Mouse (Mus musculus): ENCODE results near the gene Fam24a.

Fam24a gene

DNA sequence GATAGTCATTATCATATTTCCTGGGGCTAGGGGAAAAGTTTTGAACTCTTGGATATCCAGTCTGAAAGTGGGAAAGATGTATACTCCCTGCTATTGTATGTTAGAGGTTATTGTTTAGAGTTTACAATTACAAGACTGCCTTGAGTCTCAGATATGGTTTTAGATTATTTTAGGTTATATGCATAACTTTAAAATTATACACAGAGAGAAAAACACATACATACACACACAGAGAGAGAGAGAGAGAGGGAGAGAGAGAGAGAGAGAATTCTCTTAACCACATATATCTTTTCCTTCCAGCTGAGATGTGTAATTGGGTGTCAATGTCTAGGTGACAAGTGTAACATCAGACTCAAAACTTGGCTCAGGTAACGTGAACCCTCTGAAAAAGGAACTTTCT lies at the start of gene Fam24a:
Gene Fam24a (plus strand): TSS at position 301 of the 400 bp plus-strand sequence.
- no peak for DNase-seq (ENCODE audit: low read depth, low spot score)
- Histone ChIP-seq H3K36me3 (ENCODE audit: control insufficient read depth, insufficient read depth, low read length, poor library complexity, severe bottlenecking) (no peaks in the 10 kb centered on the region), H3K27me3 (ENCODE audit: control insufficient read depth, insufficient read depth, low read length, poor library complexity, severe bottlenecking) (no peaks in the 10 kb centered on the region)

DNA sequence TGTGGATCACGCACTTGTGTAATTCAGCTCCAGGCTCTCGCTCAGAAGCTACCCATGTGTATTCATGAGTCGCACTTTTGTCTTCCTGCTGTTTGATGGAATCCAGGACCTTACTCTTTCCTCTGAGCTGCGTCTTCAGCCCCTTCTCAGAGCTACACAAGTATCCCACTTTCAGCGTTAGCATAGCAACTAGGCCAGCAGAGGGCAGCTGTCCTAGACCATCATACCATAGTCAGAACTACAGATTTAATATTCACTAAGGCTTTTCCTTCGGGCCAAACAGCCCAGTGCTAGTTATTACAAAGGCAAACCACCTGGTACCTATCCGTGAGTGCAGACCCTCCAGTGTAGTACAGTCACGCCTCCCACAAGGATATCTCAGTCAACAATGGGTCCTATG lies 36.5 kb upstream of the Fam24a start:
- DNase-seq (ENCODE audit: low read depth, low spot score): no peak
- Histone ChIP-seq H3K27me3 (ENCODE audit: control insufficient read depth, insufficient read depth, low read length, poor library complexity, severe bottlenecking) (no peaks in the 10 kb centered on the region), H3K36me3 (ENCODE audit: control insufficient read depth, insufficient read depth, low read length, poor library complexity, severe bottlenecking) (no peaks in the 10 kb centered on the region)

DNA sequence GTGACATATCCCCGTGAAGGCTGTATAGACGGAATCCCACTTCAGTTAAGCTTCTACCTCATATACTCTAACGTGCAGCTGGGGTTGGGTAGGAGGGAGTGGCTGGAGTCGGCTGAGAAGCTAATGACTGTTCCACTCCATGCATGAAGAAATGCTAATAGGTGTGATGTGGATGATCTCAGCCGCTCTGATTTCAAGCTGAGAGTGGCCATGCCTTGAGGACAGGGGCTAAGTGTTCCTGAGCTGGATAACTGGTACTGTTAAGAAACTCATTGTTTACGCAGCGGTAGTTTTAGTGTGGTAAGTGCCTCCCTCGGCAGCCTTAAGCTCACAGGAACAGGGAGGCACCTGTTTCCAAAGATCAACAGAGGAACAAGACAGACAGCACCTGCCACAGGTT lies 30.3 kb upstream of the Fam24a start:
- Histone ChIP-seq H3K36me3 (ENCODE audit: control insufficient read depth, insufficient read depth, low read length, poor library complexity, severe bottlenecking) (no peaks in the 10 kb centered on the region), H3K27me3 (ENCODE audit: control insufficient read depth, insufficient read depth, low read length, poor library complexity, severe bottlenecking) (no peaks in the 10 kb centered on the region)
- no peak for DNase-seq (ENCODE audit: low read depth, low spot score)

DNA sequence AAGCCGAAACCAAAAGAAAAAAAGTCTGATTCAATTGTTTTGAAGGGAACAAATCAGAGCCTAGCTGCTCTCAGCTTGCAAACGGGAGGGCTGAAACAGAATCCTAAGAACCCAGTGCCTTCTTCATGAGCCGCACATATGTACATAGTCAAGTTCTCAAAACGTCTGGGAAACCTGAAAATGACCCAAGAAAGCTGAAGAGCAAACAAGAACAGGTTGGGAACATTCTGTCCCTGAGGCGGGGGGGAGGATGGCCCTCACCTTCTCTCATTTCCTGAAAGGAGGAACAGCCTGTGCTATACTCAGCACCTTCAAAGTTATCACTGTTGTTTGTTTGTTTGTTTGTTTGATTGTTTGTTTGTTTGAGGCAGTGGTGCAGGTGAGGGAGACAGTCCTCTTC lies 26.9 kb upstream of the Fam24a start:
- Histone ChIP-seq H3K27me3 (ENCODE audit: control insufficient read depth, insufficient read depth, low read length, poor library complexity, severe bottlenecking) (no peaks in the 10 kb centered on the region), H3K36me3 (ENCODE audit: control insufficient read depth, insufficient read depth, low read length, poor library complexity, severe bottlenecking) (no peaks in the 10 kb centered on the region)
- DNase-seq (ENCODE audit: low read depth, low spot score): no peak

DNA sequence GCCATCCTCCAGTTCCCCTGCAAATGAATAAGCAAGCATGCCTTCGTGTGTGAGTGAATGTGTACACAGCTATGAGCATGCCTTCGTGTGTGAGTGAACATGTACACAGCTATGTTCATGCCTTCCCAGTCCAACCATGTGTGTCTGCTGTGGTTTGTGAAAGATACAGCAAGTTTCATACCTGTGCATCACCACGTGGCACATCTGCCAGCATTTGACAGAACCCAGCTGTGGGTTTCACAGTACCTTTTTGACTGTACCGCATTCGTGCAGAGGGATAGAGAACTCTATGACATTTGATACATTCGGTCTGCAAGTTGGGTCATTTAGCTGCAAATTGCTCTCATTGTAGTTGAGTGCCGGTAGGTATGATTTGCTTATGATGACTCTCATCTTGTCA lies 19.2 kb upstream of the Fam24a start:
- H3K27me3 ChIP-seq (ENCODE audit: control insufficient read depth, insufficient read depth, low read length, poor library complexity, severe bottlenecking): no peaks in the 10 kb centered on the region
- no peak for DNase-seq (ENCODE audit: low read depth, low spot score)

DNA sequence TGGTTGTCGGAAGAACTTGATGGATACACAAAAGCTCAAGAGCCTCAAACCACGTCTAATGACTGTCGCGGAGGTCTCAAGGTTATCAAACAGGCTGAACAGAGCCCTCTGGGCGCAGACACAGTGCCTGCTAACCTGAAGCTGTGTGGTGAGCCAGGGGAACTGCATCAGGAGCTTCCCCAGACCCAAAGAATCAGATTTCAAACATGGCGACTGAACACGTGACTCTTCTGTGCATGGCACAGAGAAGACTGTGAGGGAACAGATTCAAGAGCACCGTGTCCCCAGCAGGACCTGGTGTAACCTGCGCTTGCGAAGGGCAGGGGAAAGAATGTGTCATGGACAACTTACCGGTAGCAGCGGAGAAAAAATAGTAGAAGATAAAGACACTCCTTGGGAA lies 16.1 kb upstream of the Fam24a start:
- Histone ChIP-seq H3K27me3 (ENCODE audit: control insufficient read depth, insufficient read depth, low read length, poor library complexity, severe bottlenecking) (no peaks in the 10 kb centered on the region), H3K36me3 (ENCODE audit: control insufficient read depth, insufficient read depth, low read length, poor library complexity, severe bottlenecking) (no peaks in the 10 kb centered on the region)
- DNase-seq (ENCODE audit: low read depth, low spot score): no peak

More for the DNA sequence above, 19.2 kb upstream of the Fam24a start:
- H3K36me3 ChIP-seq (ENCODE audit: control insufficient read depth, insufficient read depth, low read length, poor library complexity, severe bottlenecking): no peaks in the 10 kb centered on the region

GRCm38 (mm10) chr7:131318340-131318739 lies 15.3 kb upstream of the Fam24a start:
- no peak for DNase-seq (ENCODE audit: low read depth, low spot score)
- Histone ChIP-seq H3K27me3 (ENCODE audit: control insufficient read depth, insufficient read depth, low read length, poor library complexity, severe bottlenecking) (no peaks in the 10 kb centered on the region), H3K36me3 (ENCODE audit: control insufficient read depth, insufficient read depth, low read length, poor library complexity, severe bottlenecking) (no peaks in the 10 kb centered on the region)

DNA sequence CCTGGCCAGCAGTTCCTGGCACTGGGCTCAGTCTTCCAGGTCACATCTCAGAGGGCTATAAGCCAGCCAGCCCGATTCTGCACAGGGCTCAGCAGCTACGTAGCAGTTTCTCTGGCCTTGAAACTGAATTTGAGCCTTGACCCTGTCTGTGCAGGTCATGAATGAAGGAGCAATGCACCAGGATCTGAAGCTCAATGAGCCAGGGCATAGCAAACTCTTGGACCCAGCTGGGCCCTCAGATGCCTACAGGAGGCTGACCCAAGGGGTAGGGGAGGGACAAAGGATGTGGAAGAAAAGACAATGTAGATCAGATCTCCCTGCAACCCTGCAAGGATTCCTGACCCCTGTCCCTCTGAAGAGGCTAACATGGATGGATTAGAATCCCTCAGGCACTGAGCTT lies 11.5 kb upstream of the Fam24a start, which contains the start of gene Cuzd1:
Gene Cuzd1 (minus strand): TSS at position 101 of the 400 bp plus-strand sequence.
- DNase-seq (ENCODE audit: low read depth, low spot score): no peak
- Histone ChIP-seq H3K27me3 (ENCODE audit: control insufficient read depth, insufficient read depth, low read length, poor library complexity, severe bottlenecking) (no peaks in the 10 kb centered on the region), H3K36me3 (ENCODE audit: control insufficient read depth, insufficient read depth, low read length, poor library complexity, severe bottlenecking) (no peaks in the 10 kb centered on the region)

DNA sequence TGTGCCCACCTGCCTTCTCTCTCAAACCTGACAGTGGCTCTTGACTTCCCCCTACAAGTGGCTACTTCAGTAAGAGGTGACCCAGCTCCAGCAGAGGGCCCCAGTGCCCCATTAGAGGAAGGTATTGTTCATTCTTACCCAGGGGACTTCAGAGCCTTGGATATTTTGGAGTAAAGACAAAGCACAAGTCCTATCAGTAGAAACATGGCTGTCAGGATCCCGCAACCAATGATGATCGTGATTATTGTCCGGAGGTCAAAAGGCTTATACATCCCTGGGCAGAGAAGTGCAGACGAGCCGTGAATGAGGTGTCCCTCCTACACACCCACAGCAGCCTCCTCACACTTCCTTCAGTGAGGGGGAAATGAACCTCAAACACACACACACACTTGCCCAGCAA lies 6.6 kb upstream of the Fam24a start:
- DNase-seq (ENCODE audit: low read depth, low spot score): no peak
- Histone ChIP-seq H3K27me3 (ENCODE audit: control insufficient read depth, insufficient read depth, low read length, poor library complexity, severe bottlenecking) (no peaks in the 10 kb centered on the region), H3K36me3 (ENCODE audit: control insufficient read depth, insufficient read depth, low read length, poor library complexity, severe bottlenecking) (no peaks in the 10 kb centered on the region)

- H3K27me3 ChIP-seq (ENCODE audit: control insufficient read depth, insufficient read depth, low read length, poor library complexity, severe bottlenecking): no peaks in the 10 kb centered on the region
- DNase-seq (ENCODE audit: low read depth, low spot score): no peak
These were observed 4.2 kb upstream of the Fam24a start, which contains the start of gene Fam24b for GRCm38 (mm10) chr7:131329416-131329815. TSS of gene Fam24b (minus strand) at chr7:131329516.

GRCm38 (mm10) chr7:131331688-131332087 lies 2.0 kb upstream of the Fam24a start:
- H3K36me3 ChIP-seq (ENCODE audit: control insufficient read depth, insufficient read depth, low read length, poor library complexity, severe bottlenecking): no peaks in the 10 kb centered on the region
- DNase-seq (ENCODE audit: low read depth, low spot score): no peak
- no peaks in the 10 kb centered on the region for H3K27me3 ChIP-seq (ENCODE audit: control insufficient read depth, insufficient read depth, low read length, poor library complexity, severe bottlenecking)

More at GRCm38 (mm10) chr7:131329416-131329815, 4.2 kb upstream of the Fam24a start, which contains the start of gene Fam24b:
- no peaks in the 10 kb centered on the region for H3K36me3 ChIP-seq (ENCODE audit: control insufficient read depth, insufficient read depth, low read length, poor library complexity, severe bottlenecking)

DNA sequence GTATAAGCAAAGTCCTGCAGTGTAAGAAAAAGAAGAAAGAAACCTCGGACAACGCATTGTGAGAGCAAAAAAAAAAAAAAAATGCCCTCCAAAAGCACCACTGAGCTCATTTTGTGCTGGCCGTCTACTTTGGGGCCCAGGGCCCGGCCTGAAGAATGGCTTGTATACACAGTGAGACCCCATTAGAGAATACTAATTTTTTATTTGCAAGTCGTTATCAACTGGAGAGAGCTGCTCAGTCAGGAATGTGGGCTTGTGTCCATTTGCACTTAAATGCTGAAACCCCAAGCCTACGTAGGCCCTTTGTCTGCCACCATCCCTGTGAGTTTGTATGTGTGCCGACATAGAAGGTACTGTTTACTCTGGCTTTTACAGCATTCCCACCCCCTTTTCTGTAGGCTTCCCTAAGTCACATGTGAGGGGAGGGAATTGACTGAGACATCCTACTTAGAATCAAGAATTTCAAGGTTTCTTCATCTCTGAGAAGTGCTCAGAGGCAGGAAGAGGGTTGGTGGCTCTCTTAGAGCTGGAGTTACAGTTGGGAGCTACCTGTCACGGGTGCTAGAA lies 3.9 kb downstream of the Fam24a start:
- no peaks in the 10 kb centered on the region for H3K27me3 ChIP-seq (ENCODE audit: control insufficient read depth, insufficient read depth, low read length, poor library complexity, severe bottlenecking)
- H3K36me3 ChIP-seq (ENCODE audit: control insufficient read depth, insufficient read depth, low read length, poor library complexity, severe bottlenecking): peaks cover 2% of the 10 kb centered on the region; the same call in 1 of the 2 replicates
- no peak for DNase-seq (ENCODE audit: low read depth, low spot score)

GRCm38 (mm10) chr7:131345856-131346541 lies 12.3 kb downstream of the Fam24a start:
- H3K27me3 ChIP-seq (ENCODE audit: control insufficient read depth, insufficient read depth, low read length, poor library complexity, severe bottlenecking): no peaks in the 10 kb centered on the region
- peaks cover 11% of the 10 kb centered on the region for H3K36me3 ChIP-seq (ENCODE audit: control insufficient read depth, insufficient read depth, low read length, poor library complexity, severe bottlenecking)
- DNase-seq (ENCODE audit: low read depth, low spot score): no peak

DNA sequence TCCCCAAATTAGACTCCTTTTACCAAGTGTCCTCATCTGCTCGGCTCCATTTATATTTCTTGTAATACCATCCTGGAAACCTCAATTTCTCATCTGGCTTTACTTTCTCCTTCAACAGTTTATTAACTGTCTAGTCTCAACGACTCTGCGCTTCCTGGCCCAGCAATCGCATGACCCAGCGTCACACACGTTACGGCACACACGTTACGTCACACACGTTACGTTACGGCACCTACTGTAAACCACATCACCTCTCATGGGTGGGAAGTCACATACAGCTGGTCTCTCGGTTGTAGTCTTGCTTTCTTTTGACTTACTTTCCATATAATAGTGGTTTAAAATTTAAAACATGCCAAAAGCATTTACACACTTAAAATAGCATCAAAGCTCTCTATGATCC lies 22.4 kb downstream of the Fam24a start:
- DNase-seq (ENCODE audit: low read depth, low spot score): no peak
- no peaks in the 10 kb centered on the region for H3K27me3 ChIP-seq (ENCODE audit: control insufficient read depth, insufficient read depth, low read length, poor library complexity, severe bottlenecking)
- H3K36me3 ChIP-seq (ENCODE audit: control insufficient read depth, insufficient read depth, low read length, poor library complexity, severe bottlenecking): peaks cover 6% of the 10 kb centered on the region; the same call in 1 of the 2 replicates

DNA sequence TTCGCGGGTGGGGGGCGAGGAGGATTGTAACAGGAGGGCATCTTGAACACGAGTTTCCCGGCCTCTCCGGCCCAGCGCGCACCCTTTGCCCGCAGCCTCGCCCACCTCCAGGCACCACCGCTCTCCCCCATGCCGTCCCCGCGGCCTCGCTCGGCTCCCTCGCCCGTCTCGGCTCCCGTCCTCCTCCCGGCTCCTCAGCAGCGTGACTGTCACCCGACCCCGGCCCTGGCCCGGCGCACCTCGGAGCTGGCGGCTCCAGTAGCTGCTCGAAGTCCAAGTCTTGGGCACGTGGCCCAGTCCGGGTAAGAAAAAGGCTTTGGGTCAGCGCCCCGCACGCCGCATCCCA lies 28.6 kb downstream of the Fam24a start:
- Histone ChIP-seq H3K27me3 (ENCODE audit: control insufficient read depth, insufficient read depth, low read length, poor library complexity, severe bottlenecking) (no peaks in the 10 kb centered on the region), H3K36me3 (ENCODE audit: control insufficient read depth, insufficient read depth, low read length, poor library complexity, severe bottlenecking) (peaks cover 2% of the 10 kb centered on the region; the same call in 1 of the 2 replicates)
- no peak for DNase-seq (ENCODE audit: low read depth, low spot score)
